Mouse (Mus musculus): ENCODE measurements around the gene Ap2a1. TPM values are rescaled to one million over a fixed set of nuclear protein-coding genes. Genes with fewer than 3 reads are reported as not detected.
"Not testable (repeated sequence)": the region's sequence is repeated elsewhere in the genome, so short reads cannot be mapped to it uniquely, and the experiment has no call there.

Ap2a1 gene
- total RNA-seq, 2 experiments from 2014 or later, result 74.5 to 82.2 TPM

- intact Hi-C loops (cut with DNase I), result no loop called here
- DNase-seq, result no peak
These were observed 28.7 kb downstream of the Ap2a1 start for GRCm38 (mm10) chr7:44900632-44901031.

- intact Hi-C loops (cut with DNase I), result loop anchor here (5.0 kb wide), 1 partner anchor 54 kb away; no protein-coding TSS in a partner anchor
- DNase-seq, result peak in 1 of 2 experiments; percentile 46
These were observed 30.7 kb downstream of the Ap2a1 start for GRCm38 (mm10) chr7:44898607-44899006.

GRCm38 (mm10) chr7:44896499-44896898 lies 32.8 kb downstream of the Ap2a1 start:
- DNase-seq, result peak in 1 of 2 experiments; percentile 47
- intact Hi-C loops (cut with DNase I), result loop anchor here (5.0 kb wide), 1 partner anchor 56 kb away; no protein-coding TSS in a partner anchor

GRCm38 (mm10) chr7:44895593-44896434 lies 33.5 kb downstream of the Ap2a1 start, which contains the start of gene Fuz:
Gene Fuz, plus strand, starts transcription at chr7:44896079.
- DNase-seq, result peak; percentile 87 to 91
- intact Hi-C loops (cut with DNase I), result loop anchor here (5.0 kb wide), 1 partner anchor 56 kb away; no protein-coding TSS in a partner anchor

GRCm38 (mm10) chr7:44895206-44895592 lies 34.1 kb downstream of the Ap2a1 start:
- intact Hi-C loops (cut with DNase I), result loop anchor here (5.0 kb wide), 1 partner anchor 57 kb away; no protein-coding TSS in a partner anchor
- DNase-seq, result no peak

- intact Hi-C loops (cut with DNase I), result no loop called here
- no peak for DNase-seq
These were observed 35.1 kb downstream of the Ap2a1 start for GRCm38 (mm10) chr7:44894175-44894574.

- intact Hi-C loops (cut with DNase I), result no loop called here
- DNase-seq, result no peak
These were observed 36.1 kb downstream of the Ap2a1 start for GRCm38 (mm10) chr7:44893197-44893596.

- intact Hi-C loops (cut with DNase I), result no loop called here
- peak; percentile 89 to 90 for DNase-seq
These were observed 36.9 kb downstream of the Ap2a1 start, which contains the start of gene Med25 for GRCm38 (mm10) chr7:44892276-44892921. Gene Med25, minus strand, starts transcription at chr7:44892712.

GRCm38 (mm10) chr7:44891611-44892010 lies 37.7 kb downstream of the Ap2a1 start:
- intact Hi-C loops (cut with DNase I), result no loop called here
- no peak for DNase-seq

GRCm38 (mm10) chr7:44890737-44891136 lies 38.6 kb downstream of the Ap2a1 start:
- DNase-seq, result no peak
- intact Hi-C loops (cut with DNase I), result no loop called here

GRCm38 (mm10) chr7:44890180-44890579 lies 39.1 kb downstream of the Ap2a1 start:
- no peak for DNase-seq
- intact Hi-C loops (cut with DNase I), result no loop called here

GRCm38 (mm10) chr7:44888256-44889105 lies 40.8 kb downstream of the Ap2a1 start:
- intact Hi-C loops (cut with DNase I), result loop anchor here (1.0 kb wide), 1 partner anchor 17 kb away; no protein-coding TSS in a partner anchor
- peak in 1 of 2 experiments; percentile 47 for DNase-seq

GRCm38 (mm10) chr7:44886964-44887363 lies 42.3 kb downstream of the Ap2a1 start:
- intact Hi-C loops (cut with DNase I), result no loop called here
- no peak for DNase-seq

GRCm38 (mm10) chr7:44884637-44885036 lies 44.7 kb downstream of the Ap2a1 start:
- intact Hi-C loops (cut with DNase I), result no loop called here

GRCm38 (mm10) chr7:44883036-44883435 lies 46.3 kb downstream of the Ap2a1 start:
- intact Hi-C loops (cut with DNase I), result no loop called here
- no peak for DNase-seq

More at GRCm38 (mm10) chr7:44884637-44885036, 44.7 kb downstream of the Ap2a1 start:
- DNase-seq, result no peak

GRCm38 (mm10) chr7:44877833-44878232 lies 51.5 kb downstream of the Ap2a1 start:
- intact Hi-C loops (cut with DNase I), result no loop called here
- DNase-seq, result no peak

GRCm38 (mm10) chr7:44871774-44872173 lies 57.5 kb downstream of the Ap2a1 start:
- DNase-seq, result not testable (repeated sequence)
- intact Hi-C loops (cut with DNase I), result loop anchor here (1.0 kb wide), 1 partner anchor 17 kb away; no protein-coding TSS in a partner anchor

GRCm38 (mm10) chr7:44871181-44871580 lies 58.1 kb downstream of the Ap2a1 start:
- intact Hi-C loops (cut with DNase I), result loop anchor here (1.0 kb wide), 1 partner anchor 17 kb away; no protein-coding TSS in a partner anchor
- DNase-seq, result no peak

- intact Hi-C loops (cut with DNase I), result loop anchor here (1.0 kb wide), 1 partner anchor 18 kb away; no protein-coding TSS in a partner anchor
- DNase-seq, result no peak
These were observed 58.7 kb downstream of the Ap2a1 start for GRCm38 (mm10) chr7:44870614-44871013.

Data from heart, postnatal 14 days (tissue).